In the genomic region with DNA sequence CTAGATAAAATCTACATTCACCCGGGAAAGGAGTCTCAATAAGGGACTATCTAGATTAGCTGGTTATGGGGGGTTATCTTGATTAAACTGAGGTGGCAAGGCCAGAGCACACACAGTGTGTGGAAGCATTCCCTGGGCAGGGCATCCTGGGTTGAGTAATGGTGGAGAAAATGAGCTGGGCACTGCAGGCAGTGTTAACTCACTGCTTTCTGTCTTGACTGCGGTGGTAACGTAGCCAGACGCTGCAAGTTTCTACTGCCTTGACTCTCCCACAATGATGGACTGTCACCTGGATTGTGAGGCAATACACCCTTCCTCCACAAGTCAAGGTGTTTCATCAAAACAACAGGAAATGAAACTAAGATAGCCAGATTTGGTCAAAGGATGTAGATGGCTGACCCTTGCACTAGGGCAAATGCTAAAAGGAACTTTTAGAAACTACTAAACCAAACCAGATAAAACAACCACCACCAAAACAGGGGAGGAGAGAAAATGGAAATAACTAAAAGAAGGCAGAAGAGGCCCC, we compare ENCODE assay signal across 23 mouse cellular contexts. TPM values are rescaled to one million over a fixed set of nuclear protein-coding genes. Genes with fewer than 3 reads are reported as not detected.
DNase-seq lines count a peak whose midpoint lies in the region; ATAC-seq and TF ChIP-seq lines count a peak whose summit lies in the region.
"Had no signal": no experiment of that assay in that cellular context is flagged by ENCODE, and none has a peak within 500 bp of the region (broad histone marks: within the 10 kb centered on the region; RNA-seq: fewer than 3 reads in every experiment).

No protein-coding gene starts in this region.

- peaks cover 5% of the 10 kb centered on the region; the same call in 1 of the 2 replicates for H3K4me1 ChIP-seq in spleen, adult 2 months (ENCODE audit: control insufficient read depth, insufficient read depth, insufficient read length)
- H3K4me1 ChIP-seq: embryonic facial prominence, embryonic 15.5 days; forebrain, embryonic 10.5 days; hindbrain, embryonic 15.5 days had no signal

- ATAC-seq in common myeloid progenitor, adult 5-6 weeks (replicated peaks; ENCODE audit: low read depth, poor library complexity, severe bottlenecking): 0 out of 2 replicates have a peak, but pooled peaks have one; percentile 5
- peak; percentile 15; the same call in 1 of the 2 replicates for ATAC-seq in megakaryocyte progenitor cell, adult 5-6 weeks (replicated peaks; ENCODE audit: poor library complexity)
- ATAC-seq: activated CD4-positive, CD25-positive, alpha-beta regulatory T cell, adult 4 months; forebrain, embryonic 14.5 days; inflammation-experienced regulatory T-cells, adult 6 months; Patski had no signal

- 83% methylated on average over 4 of the region's 4 CpGs for WGBS in spleen, adult 2 months

- H3K36me3 ChIP-seq in spleen, adult 2 months (ENCODE audit: control insufficient read depth, insufficient read depth, low read length): no peaks in the 10 kb centered on the region
- H3K36me3 ChIP-seq: embryonic facial prominence, embryonic 15.5 days; forebrain, embryonic 10.5 days; heart, embryonic 12.5 days; hindbrain, embryonic 15.5 days had no signal

- H3K27me3 ChIP-seq in spleen, adult 2 months (ENCODE audit: control insufficient read depth, insufficient read depth, low read length): no peaks in the 10 kb centered on the region
- H3K27me3 ChIP-seq: CH12.LX; embryonic facial prominence, embryonic 15.5 days; heart, embryonic 12.5 days; hindbrain, embryonic 15.5 days; Patski had no signal

- peak overlapping the region; percentile 21 for H3K27ac ChIP-seq in spleen, adult 2 months (ENCODE audit: insufficient read depth, low read length)
- H3K27ac ChIP-seq: embryonic facial prominence, embryonic 15.5 days; forebrain, embryonic 10.5 days; heart, adult 2 months; hindbrain, embryonic 15.5 days had no signal

- TF ChIP-seq POLR2A in spleen, adult 2 months (IDR thresholded peaks at IDR 0.05; ENCODE audit: low read depth, low read length): no peak

- no peak for DNase-seq in spleen, adult 2 months (ENCODE audit: low read depth in 1 of 2, low spot score in 2 of 2)
- no peak for DNase-seq in spleen, postnatal 14 days (ENCODE audit: low spot score in 2 of 2)
- no peak for DNase-seq in kidney, postnatal 36 days
- no peak for DNase-seq in left cerebral cortex, adult 9 months (ENCODE audit: low spot score in 2 of 2)
- no peak for DNase-seq in lung, postnatal 14 days
- DNase-seq: adrenal gland, postnatal 14 days; cerebellum, adult 18-20 months; cerebellum, postnatal 10 days; embryo, embryonic 11 days; gastrocnemius, postnatal 10 days; heart, adult 2 months had no signal

- no peak for TF ChIP-seq CTCF in spleen, adult 2 months (IDR thresholded peaks at IDR 0.05; ENCODE audit: extremely low read depth, insufficient read depth, insufficient read length, insufficient replicate concordance)

- no peak overlapping the region for H3K4me3 ChIP-seq in spleen, adult 2 months (ENCODE audit: extremely low read depth, insufficient read depth, insufficient read length)
- H3K4me3 ChIP-seq: embryonic facial prominence, embryonic 15.5 days; erythroblast, embryonic 14.5 days; forebrain, embryonic 10.5 days; heart, adult 2 months; heart, embryonic 12.5 days; hindbrain, embryonic 15.5 days had no signal

RNA-seq across cellular contexts. Expression of a gene that starts 20.8 kb away (rescaled TPM):
- polyA plus RNA-seq in spleen, adult 2 months (2012; rRNA removed): 5.3 and 5.9 TPM in 2 replicates
- total RNA-seq in common myeloid progenitor, adult 5-6 weeks (2017): 47.2 and 48.6 TPM in 2 replicates
- total RNA-seq in megakaryocyte progenitor cell, adult 5-6 weeks (2015): 38.1 and 42.1 TPM in 2 replicates
- 40.9 and 42.0 TPM in 2 replicates for total RNA-seq in megakaryocyte progenitor cell, adult 5-6 weeks (2017)
- total RNA-seq: CH12.LX had no signal

RNA-seq across cellular contexts. Expression of a gene that starts 51.9 kb away (rescaled TPM):
- polyA plus RNA-seq in spleen, adult 2 months (2012; rRNA removed): 0.72 and 0.95 TPM in 2 replicates
- 0.29 and 1.3 TPM in 2 replicates for total RNA-seq in common myeloid progenitor, adult 5-6 weeks (2017)
- total RNA-seq in megakaryocyte progenitor cell, adult 5-6 weeks (2015): 0.47 and 4.9 TPM in 2 replicates
- total RNA-seq in megakaryocyte progenitor cell, adult 5-6 weeks (2017): 1.2 and 1.6 TPM in 2 replicates
- total RNA-seq: CH12.LX had no signal
- polyA plus RNA-seq: erythroblast, embryonic 14.5 days had no signal
